Mouse (Mus musculus): Measurements from ENCODE around the gene Kif7. TPM values are rescaled to one million over a fixed set of nuclear protein-coding genes. Genes with fewer than 3 reads are reported as not detected.

Gene Kif7
- polyA plus RNA-seq, 1 experiment from 2014 or later = 4.7 TPM

GRCm38 (mm10) chr7:79744051-79744450 lies 28.5 kb upstream of the Kif7 start:
- ATAC-seq (ENCODE audit: low FRiP score) = no peak
- Histone ChIP-seq H3K27me3 (ENCODE audit: control insufficient read depth, insufficient read depth, low read length) (no peaks in the 10 kb centered on the region), H3K4me3 (ENCODE audit: low read depth, low read length) (no peak overlapping the region), H3K27ac (ENCODE audit: low read depth, low read length) (no peak overlapping the region), H3K4me2 (no peak overlapping the region), H3K4me1 (ENCODE audit: control insufficient read depth, insufficient read depth, low read length) (no peaks in the 10 kb centered on the region; the same call in 1 of the 2 replicates), H3K9ac (ENCODE audit: low read length) (no peak overlapping the region), H3K36me3 (ENCODE audit: control insufficient read depth, insufficient read depth, low read length) (no peaks in the 10 kb centered on the region), H3K9me3 (ENCODE audit: control insufficient read depth, low read length) (no peaks in the 10 kb centered on the region)
- DNase-seq (ENCODE audit: low spot score, missing footprints) = no peak
- WGBS = 94% methylated on average over 9 of the region's 9 CpGs

- Histone ChIP-seq H3K36me3 (ENCODE audit: control insufficient read depth, insufficient read depth, low read length) (no peaks in the 10 kb centered on the region), H3K27me3 (ENCODE audit: control insufficient read depth, insufficient read depth, low read length) (no peaks in the 10 kb centered on the region), H3K9ac (ENCODE audit: low read length) (peak within 1 kb of the TSS; percentile 71), H3K27ac (ENCODE audit: low read depth, low read length) (no peak within 1 kb of the TSS), H3K9me3 (ENCODE audit: control insufficient read depth, low read length) (no peaks in the 10 kb centered on the region), H3K4me2 (peak within 1 kb of the TSS; percentile 100), H3K4me3 (ENCODE audit: low read depth, low read length) (peak within 1 kb of the TSS; percentile 69), H3K4me1 (ENCODE audit: control insufficient read depth, insufficient read depth, low read length) (no peaks in the 10 kb centered on the region; the same call in 1 of the 2 replicates)
- ATAC-seq (ENCODE audit: low FRiP score) (peak; percentile 81), DNase-seq (ENCODE audit: low spot score, missing footprints) (peak; percentile 95)
- 3% methylated on average over 44 of the region's 46 CpGs for WGBS
Observed at GRCm38 (mm10) chr7:79742659-79743536, 27.4 kb upstream of the Kif7 start, which contains the start of the genes Pex11a and Wdr93. TSS of gene Pex11a (minus strand) at chr7:79743131. TSS of gene Wdr93 (plus strand) at chr7:79743163.

- H3K4me2 ChIP-seq = peak overlapping the region; percentile 100
- H3K36me3 ChIP-seq (ENCODE audit: control insufficient read depth, insufficient read depth, low read length) = no peaks in the 10 kb centered on the region
- DNase-seq (ENCODE audit: low spot score, missing footprints) = no peak
- no peak for ATAC-seq (ENCODE audit: low FRiP score)
- H3K27ac ChIP-seq (ENCODE audit: low read depth, low read length) = no peak overlapping the region
- 27% methylated on average over 11 of the region's 11 CpGs for WGBS
- H3K4me3 ChIP-seq (ENCODE audit: low read depth, low read length) = peak overlapping the region; percentile 69
- H3K4me1 ChIP-seq (ENCODE audit: control insufficient read depth, insufficient read depth, low read length) = no peaks in the 10 kb centered on the region; the same call in 1 of the 2 replicates
- no peaks in the 10 kb centered on the region for H3K9me3 ChIP-seq (ENCODE audit: control insufficient read depth, low read length)
- peak overlapping the region; percentile 71 for H3K9ac ChIP-seq (ENCODE audit: low read length)
- no peaks in the 10 kb centered on the region for H3K27me3 ChIP-seq (ENCODE audit: control insufficient read depth, insufficient read depth, low read length)
Observed at GRCm38 (mm10) chr7:79742277-79742658, 26.7 kb upstream of the Kif7 start.

GRCm38 (mm10) chr7:79740279-79740678 lies 24.8 kb upstream of the Kif7 start:
- Histone ChIP-seq H3K36me3 (ENCODE audit: control insufficient read depth, insufficient read depth, low read length) (no peaks in the 10 kb centered on the region), H3K4me1 (ENCODE audit: control insufficient read depth, insufficient read depth, low read length) (no peaks in the 10 kb centered on the region; the same call in 1 of the 2 replicates), H3K9ac (ENCODE audit: low read length) (no peak overlapping the region), H3K27ac (ENCODE audit: low read depth, low read length) (no peak overlapping the region), H3K4me2 (no peak overlapping the region), H3K27me3 (ENCODE audit: control insufficient read depth, insufficient read depth, low read length) (no peaks in the 10 kb centered on the region), H3K9me3 (ENCODE audit: control insufficient read depth, low read length) (no peaks in the 10 kb centered on the region), H3K4me3 (ENCODE audit: low read depth, low read length) (no peak overlapping the region)
- ATAC-seq (ENCODE audit: low FRiP score) (no peak), DNase-seq (ENCODE audit: low spot score, missing footprints) (no peak)
- 80% methylated on average over 4 of the region's 4 CpGs for WGBS

- DNase-seq (ENCODE audit: low spot score, missing footprints) (no peak), ATAC-seq (ENCODE audit: low FRiP score) (no peak)
- 100% methylated on average over 2 of the region's 2 CpGs for WGBS
- no peaks in the 10 kb centered on the region for H3K36me3 ChIP-seq (ENCODE audit: control insufficient read depth, insufficient read depth, low read length)
- H3K4me3 ChIP-seq (ENCODE audit: low read depth, low read length) = no peak overlapping the region
- no peaks in the 10 kb centered on the region for H3K27me3 ChIP-seq (ENCODE audit: control insufficient read depth, insufficient read depth, low read length)
- H3K9me3 ChIP-seq (ENCODE audit: control insufficient read depth, low read length) = no peaks in the 10 kb centered on the region
- no peaks in the 10 kb centered on the region; the same call in 1 of the 2 replicates for H3K4me1 ChIP-seq (ENCODE audit: control insufficient read depth, insufficient read depth, low read length)
- no peak overlapping the region for H3K4me2 ChIP-seq
- no peak overlapping the region for H3K27ac ChIP-seq (ENCODE audit: low read depth, low read length)
- H3K9ac ChIP-seq (ENCODE audit: low read length) = no peak overlapping the region
Observed at GRCm38 (mm10) chr7:79738913-79739312, 23.4 kb upstream of the Kif7 start.

- WGBS = 91% methylated on average over 14 of the region's 14 CpGs
Observed at GRCm38 (mm10) chr7:79736511-79736910, 21.0 kb upstream of the Kif7 start.

GRCm38 (mm10) chr7:79734563-79734962 lies 19.0 kb upstream of the Kif7 start:
- Histone ChIP-seq H3K9me3 (ENCODE audit: control insufficient read depth, low read length) (no peaks in the 10 kb centered on the region), H3K27ac (ENCODE audit: low read depth, low read length) (no peak overlapping the region), H3K9ac (ENCODE audit: low read length) (no peak overlapping the region), H3K27me3 (ENCODE audit: control insufficient read depth, insufficient read depth, low read length) (0 out of 2 replicates have a peak, but pooled peaks cover 3% of the 10 kb centered on the region), H3K4me1 (ENCODE audit: control insufficient read depth, insufficient read depth, low read length) (no peaks in the 10 kb centered on the region), H3K4me2 (no peak overlapping the region), H3K36me3 (ENCODE audit: control insufficient read depth, insufficient read depth, low read length) (no peaks in the 10 kb centered on the region), H3K4me3 (ENCODE audit: low read depth, low read length) (no peak overlapping the region)
- WGBS = 85% methylated on average over 8 of the region's 8 CpGs
- DNase-seq (ENCODE audit: low spot score, missing footprints) (no peak), ATAC-seq (ENCODE audit: low FRiP score) (no peak)

More at GRCm38 (mm10) chr7:79736511-79736910, 21.0 kb upstream of the Kif7 start:
- ATAC-seq (ENCODE audit: low FRiP score) (no peak), DNase-seq (ENCODE audit: low spot score, missing footprints) (no peak)
- no peak overlapping the region for H3K4me2 ChIP-seq
- H3K9ac ChIP-seq (ENCODE audit: low read length) = no peak overlapping the region
- H3K27ac ChIP-seq (ENCODE audit: low read depth, low read length) = no peak overlapping the region
- no peaks in the 10 kb centered on the region for H3K4me1 ChIP-seq (ENCODE audit: control insufficient read depth, insufficient read depth, low read length)
- H3K36me3 ChIP-seq (ENCODE audit: control insufficient read depth, insufficient read depth, low read length) = no peaks in the 10 kb centered on the region
- H3K4me3 ChIP-seq (ENCODE audit: low read depth, low read length) = no peak overlapping the region
- H3K27me3 ChIP-seq (ENCODE audit: control insufficient read depth, insufficient read depth, low read length) = no peaks in the 10 kb centered on the region
- no peaks in the 10 kb centered on the region for H3K9me3 ChIP-seq (ENCODE audit: control insufficient read depth, low read length)

- WGBS = 61% methylated on average over 4 of the region's 4 CpGs
- ATAC-seq (ENCODE audit: low FRiP score) (no peak), DNase-seq (ENCODE audit: low spot score, missing footprints) (no peak)
- Histone ChIP-seq H3K9me3 (ENCODE audit: control insufficient read depth, low read length) (no peaks in the 10 kb centered on the region), H3K9ac (ENCODE audit: low read length) (no peak within 1 kb of the TSS), H3K36me3 (ENCODE audit: control insufficient read depth, insufficient read depth, low read length) (no peaks in the 10 kb centered on the region), H3K27me3 (ENCODE audit: control insufficient read depth, insufficient read depth, low read length) (peaks cover 3% of the 10 kb centered on the region; the same call in 1 of the 2 replicates), H3K4me2 (no peak within 1 kb of the TSS), H3K27ac (ENCODE audit: low read depth, low read length) (no peak within 1 kb of the TSS), H3K4me1 (ENCODE audit: control insufficient read depth, insufficient read depth, low read length) (no peaks in the 10 kb centered on the region), H3K4me3 (ENCODE audit: low read depth, low read length) (no peak within 1 kb of the TSS)
Observed at GRCm38 (mm10) chr7:79732622-79733021, 17.1 kb upstream of the Kif7 start, which contains the start of gene Plin1. TSS of gene Plin1 (minus strand) at chr7:79732903.

GRCm38 (mm10) chr7:79731438-79731837 lies 15.9 kb upstream of the Kif7 start:
- no peak for ATAC-seq (ENCODE audit: low FRiP score)
- Histone ChIP-seq H3K27me3 (ENCODE audit: control insufficient read depth, insufficient read depth, low read length) (peaks cover 3% of the 10 kb centered on the region; the same call in 1 of the 2 replicates), H3K9ac (ENCODE audit: low read length) (no peak overlapping the region), H3K36me3 (ENCODE audit: control insufficient read depth, insufficient read depth, low read length) (no peaks in the 10 kb centered on the region), H3K4me2 (no peak overlapping the region), H3K27ac (ENCODE audit: low read depth, low read length) (no peak overlapping the region), H3K9me3 (ENCODE audit: control insufficient read depth, low read length) (no peaks in the 10 kb centered on the region), H3K4me1 (ENCODE audit: control insufficient read depth, insufficient read depth, low read length) (no peaks in the 10 kb centered on the region), H3K4me3 (ENCODE audit: low read depth, low read length) (no peak overlapping the region)
- WGBS = 69% methylated on average over 13 of the region's 13 CpGs
- DNase-seq (ENCODE audit: low spot score, missing footprints) = peak; percentile 61
